Mouse (Mus musculus) brain, adult 2 months (tissue): ENCODE measurements around the gene Kat5.

Source experiments
- DNase-seq: peaks from one replicate; pipeline ENCODE4 v3.0.0; 2011; ENCODE audit warnings: low read depth, low spot score

The Kat5 gene

DNA sequence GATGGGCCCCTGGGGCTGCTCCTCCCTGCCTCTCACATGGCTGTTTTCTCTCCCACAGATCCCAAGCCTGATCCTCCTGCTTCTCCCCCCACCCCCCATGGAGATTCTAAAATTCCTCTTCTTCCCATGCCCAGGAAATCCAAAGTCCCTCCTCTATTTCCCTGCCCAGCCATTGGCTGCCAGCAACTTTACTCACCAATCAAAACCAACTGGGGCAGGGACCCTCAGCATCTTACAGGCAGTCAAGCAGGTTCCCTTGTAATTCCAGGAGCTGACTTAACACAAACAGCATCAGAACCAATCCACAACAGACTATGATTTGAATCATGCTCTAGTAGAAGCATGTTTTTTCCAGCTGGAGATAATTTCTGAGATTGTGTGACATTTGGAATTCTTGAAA is 19.9 kb upstream of the Kat5 start:
- DNase-seq: no peak

DNA sequence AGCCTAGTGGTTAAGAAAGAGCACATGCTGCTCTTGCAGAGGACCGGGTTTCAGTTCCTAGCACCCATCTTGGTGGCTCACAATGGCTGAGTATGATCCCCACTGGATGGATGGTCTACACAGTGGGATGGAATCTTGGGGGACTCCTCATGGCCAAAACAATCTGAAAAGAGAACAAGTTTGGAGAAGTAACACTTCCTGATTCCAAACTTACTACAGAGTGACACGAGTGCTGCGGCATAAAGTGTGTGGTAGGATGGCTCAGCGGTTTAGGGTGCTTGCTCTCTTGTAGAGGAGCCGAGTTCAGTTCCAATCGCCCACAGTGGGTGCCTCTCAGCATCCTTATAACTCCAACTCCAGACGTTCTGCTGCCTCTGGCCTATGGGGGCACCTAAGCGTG is 15.3 kb upstream of the Kat5 start:
- no peak for DNase-seq

DNA sequence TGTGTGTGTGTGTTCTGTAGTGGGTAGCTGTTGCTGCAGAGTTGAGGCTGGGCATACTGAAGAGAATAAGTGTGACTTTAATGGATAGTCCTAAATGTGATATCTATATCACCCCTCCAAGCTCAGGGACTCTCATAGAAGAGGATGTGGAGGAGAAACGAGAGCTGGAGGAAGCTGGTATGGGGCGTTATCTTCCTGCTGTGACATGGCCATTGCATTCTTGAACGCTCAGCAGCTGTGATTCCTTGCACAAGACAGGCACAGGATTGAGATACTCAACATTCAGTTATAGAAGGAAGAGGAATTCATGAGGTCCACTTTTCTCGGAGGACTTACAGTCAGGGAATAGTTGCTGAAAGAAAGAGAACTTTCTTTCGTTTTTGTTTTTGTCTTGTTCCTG is 11.8 kb upstream of the Kat5 start:
- no peak for DNase-seq

DNA sequence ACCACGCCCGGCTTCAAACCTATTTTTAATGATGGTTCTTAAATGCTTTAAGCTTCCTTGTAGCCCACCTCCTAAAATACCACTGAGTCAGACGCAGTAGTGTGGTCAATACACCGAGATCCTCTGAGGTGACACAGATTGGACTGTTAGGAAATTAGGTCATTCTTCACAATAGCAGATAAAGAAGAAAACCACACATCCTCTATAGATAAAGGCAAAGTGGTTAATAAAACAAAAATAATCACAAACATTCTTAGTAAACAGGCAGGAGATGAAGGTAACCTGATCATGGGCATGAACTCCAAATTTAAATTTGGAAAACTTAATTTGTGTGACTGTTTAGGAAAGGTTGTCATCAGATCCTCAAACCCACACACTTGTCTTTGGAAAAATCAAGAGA is 10.0 kb upstream of the Kat5 start:
- DNase-seq: no peak

- no peak for DNase-seq
Measured at GRCm38 (mm10) chr19:5614953-5615352, 4.9 kb upstream of the Kat5 start.

GRCm38 (mm10) chr19:5612762-5613411 is 2.9 kb upstream of the Kat5 start:
- DNase-seq: no peak

DNA sequence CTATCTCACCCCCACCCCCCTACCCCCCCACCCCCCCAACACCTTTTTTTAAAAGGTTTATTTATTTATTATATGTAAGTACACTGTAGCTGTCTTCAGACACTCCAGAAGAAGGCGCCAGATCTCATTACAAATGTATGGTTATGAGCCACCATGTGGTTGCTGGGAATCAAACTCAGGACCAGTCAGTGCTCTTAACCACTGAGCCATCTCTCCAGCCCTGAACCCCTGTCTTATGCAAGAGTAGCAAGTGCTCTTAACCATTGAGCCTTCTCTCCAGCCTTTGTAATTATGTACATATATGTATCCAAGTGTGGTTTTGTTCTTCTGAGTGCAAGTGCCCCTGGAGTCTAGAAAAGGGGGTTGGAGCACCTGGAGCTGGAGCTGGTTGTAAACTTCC is 1.9 kb upstream of the Kat5 start:
- DNase-seq: no peak

GRCm38 (mm10) chr19:5609171-5609546 is 878 bp downstream of the Kat5 start:
- DNase-seq: no peak

DNA sequence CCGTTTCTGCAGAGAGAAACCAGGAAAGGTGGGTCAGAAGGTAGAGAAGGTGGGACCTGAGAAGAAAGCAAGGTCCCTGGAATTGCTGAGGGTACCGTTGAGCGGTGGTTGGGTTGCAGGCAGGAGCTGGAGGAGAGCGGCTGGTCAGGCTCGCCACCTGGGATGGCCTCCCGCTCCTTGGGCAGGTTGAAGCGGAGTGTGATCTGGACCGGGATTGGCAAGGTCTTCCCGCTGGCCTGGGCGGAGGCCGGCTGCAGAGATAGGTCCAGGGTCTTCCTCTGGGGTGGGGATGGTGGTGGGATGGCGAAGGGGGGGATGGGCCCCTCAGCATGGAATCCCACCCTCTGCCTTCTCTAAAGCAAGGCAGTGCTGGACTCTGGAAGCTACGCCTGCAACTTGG is 1.3 kb downstream of the Kat5 start:
- DNase-seq: no peak

GRCm38 (mm10) chr19:5607705-5608410 is 2.2 kb downstream of the Kat5 start:
- no peak for DNase-seq

DNA sequence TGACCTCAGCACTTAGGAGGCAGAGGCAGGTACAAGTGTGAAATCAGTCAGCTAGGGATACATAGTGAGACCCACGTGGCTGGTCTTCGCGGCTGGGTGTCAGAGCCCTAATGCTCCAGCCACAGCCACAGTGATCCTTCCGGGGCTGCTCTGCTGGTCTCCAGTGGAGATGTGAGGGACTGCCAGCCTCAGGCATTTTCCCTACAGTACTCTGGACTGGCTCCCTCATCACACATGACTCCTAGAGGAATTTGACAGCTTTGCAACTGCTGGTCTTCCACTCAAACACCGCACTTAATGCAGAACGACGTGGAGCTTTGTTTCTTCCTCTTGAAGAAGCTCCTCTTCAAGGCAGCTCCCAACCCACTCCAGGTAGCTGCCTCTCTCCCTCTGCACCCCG is 3.8 kb downstream of the Kat5 start:
- DNase-seq: no peak

DNA sequence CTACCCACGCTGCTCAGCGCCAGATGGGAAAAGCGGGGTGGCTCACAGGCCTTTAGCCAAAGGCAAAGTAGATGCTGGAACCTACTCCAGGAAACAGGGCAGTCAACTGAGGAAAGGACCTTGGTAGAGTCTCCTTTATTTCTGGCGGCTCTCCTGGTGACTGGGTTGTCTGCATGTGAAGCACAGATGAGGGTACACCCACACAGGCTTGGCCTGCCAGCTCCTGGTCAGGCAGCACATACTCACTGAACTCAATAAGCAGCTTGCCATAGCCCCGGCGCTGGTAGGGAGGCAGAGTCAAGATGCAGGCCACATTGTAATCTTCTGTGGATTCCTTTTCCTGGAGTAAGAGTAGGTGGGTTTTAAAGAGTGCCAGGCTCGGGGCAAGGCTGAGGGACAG is 4.9 kb downstream of the Kat5 start:
- peak; percentile 59 for DNase-seq

DNA sequence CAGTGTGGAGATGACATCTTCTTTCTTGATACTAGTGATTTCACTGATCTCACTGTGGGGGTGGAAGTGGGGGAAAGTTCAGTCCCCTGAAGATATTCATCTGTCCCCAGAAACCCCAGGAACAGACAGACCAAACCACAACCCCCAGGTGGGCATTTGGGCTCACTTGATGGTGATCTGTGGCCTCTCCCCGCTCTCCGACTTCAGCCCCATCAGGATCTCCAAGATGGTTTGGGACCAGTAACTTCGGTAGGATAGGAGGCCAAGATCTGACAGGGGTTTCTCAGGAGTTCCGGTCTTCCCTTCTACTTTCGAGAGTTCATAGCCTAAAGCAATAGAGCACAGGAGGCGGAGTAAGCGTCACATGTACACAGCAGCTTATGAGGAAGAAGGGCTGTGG is 6.4 kb downstream of the Kat5 start:
- DNase-seq: no peak

DNA sequence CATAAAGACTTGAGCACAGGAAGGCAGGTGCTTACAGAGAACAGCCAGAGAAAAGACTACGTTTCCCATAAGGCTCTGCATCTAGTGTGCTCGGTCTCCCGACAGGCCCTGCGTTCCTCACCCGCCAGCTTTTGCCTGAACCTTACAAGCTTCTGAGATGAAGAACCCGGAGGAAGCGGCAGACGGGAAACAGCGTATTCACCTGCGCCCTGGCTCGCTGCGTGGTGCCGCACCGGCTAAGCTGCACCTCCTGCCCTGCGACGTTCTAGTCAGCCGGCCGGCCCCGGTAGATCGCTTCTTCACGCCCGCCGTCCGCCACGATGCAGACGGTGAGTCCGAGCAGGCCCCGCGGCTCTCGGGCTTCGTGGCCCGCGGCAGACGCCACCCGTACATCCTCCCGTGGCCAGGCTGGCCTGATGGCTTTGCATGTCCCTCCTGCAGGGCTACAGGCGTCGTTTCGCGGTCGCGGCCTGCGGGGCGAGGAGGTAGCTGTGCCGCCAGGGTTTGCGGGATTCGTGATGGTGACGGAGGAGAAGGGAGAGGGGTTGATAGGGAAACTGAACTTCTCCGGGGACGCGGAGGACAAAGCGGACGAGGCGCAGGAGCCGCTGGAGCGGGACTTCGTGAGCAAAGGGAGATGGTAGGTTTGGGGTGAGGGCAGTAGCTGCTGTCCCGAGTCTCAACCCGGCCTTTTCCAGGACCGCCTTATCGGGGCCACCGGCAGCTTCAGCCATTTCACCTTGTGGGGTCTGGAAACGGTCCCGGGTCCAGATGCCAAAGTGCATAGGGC is 8.1 kb downstream of the Kat5 start, which contains the start of gene Rnaseh2c:
Gene Rnaseh2c (plus strand): TSS at position 122 of the 790 bp plus-strand sequence.
- peak; percentile 97 for DNase-seq

DNA sequence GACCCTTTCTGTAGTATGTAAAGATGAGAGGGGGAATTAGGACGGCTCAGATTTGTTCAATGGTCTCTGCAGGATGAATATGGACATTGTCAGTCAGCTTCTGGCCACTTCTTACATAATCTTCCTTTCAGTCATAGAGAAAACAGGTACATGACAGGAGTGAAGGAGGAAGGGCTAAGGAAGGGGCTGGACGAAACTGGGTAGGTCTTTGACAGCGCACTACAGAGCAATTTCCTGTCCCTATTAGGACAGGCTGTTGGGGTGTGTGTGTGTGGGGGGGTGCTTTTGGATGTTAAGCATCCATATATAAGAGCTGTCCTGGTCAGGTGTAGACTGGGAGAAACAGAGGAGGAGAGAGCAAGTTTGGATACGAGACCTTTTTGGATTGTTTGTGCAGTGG is 10.8 kb downstream of the Kat5 start:
- no peak for DNase-seq

DNA sequence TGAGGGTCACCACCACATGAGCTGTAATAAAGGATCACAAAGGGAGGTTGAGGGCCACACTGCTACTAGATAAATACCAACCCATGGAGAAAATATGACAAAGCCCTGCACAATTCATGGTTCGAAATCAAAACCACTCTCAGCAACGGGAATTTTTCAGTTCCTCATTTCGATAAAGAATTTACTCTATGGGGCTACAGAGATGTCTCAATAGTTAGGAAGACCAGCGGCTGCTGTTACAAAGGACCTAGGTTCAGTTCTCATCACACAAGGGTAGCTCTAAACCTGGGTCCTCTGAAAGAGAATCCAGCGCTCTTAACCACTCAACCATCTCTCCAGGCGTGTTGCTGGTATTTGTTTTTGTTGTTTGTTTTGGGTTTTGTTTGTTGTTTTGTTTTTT is 18.1 kb downstream of the Kat5 start:
- DNase-seq: no peak

DNA sequence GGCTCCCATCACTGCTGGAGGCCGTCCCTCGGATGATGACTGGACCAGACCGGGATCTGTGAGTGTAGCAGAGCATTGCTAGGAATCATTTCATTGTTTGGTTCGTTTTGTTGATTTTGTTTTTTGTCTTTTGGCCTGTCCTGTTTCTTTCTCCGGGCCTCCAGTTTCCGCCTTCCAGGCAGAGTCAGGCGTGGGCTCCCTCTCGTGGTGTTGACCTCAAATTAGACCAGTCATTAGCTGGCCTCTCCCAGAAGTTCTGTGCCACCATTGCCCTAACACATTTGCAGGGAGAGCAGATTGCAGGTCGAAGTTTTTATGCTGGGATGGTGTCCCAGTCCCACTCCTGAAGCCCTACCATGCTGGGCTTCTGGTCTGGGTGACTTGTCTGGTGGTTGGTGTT is 20.9 kb downstream of the Kat5 start:
- no peak for DNase-seq

- DNase-seq: no peak
Measured at GRCm38 (mm10) chr19:5581995-5582394, 28.0 kb downstream of the Kat5 start.

GRCm38 (mm10) chr19:5580776-5581175 is 29.3 kb downstream of the Kat5 start:
- DNase-seq: no peak

DNA sequence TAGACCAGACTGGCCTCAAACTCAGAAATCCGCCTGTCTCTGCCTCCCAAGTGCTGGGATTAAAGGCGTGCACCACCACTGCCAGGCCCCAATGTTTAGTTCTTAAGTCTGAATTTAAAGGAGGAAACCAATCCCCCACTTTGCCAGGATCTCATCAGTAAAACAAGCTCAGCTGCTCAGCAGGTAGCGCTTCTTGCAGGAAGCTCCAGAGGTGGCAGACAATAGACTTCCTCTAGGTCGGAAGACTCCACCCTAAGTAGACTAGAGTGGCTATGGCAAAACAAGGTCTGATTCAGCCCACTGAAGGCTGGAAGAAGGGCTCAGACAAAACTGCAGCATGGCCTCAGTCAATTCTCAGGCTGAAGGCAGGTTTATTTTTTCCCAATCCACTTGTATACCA is 30.1 kb downstream of the Kat5 start:
- no peak for DNase-seq

GRCm38 (mm10) chr19:5575336-5575735 is 34.7 kb downstream of the Kat5 start:
- DNase-seq: no peak

DNA sequence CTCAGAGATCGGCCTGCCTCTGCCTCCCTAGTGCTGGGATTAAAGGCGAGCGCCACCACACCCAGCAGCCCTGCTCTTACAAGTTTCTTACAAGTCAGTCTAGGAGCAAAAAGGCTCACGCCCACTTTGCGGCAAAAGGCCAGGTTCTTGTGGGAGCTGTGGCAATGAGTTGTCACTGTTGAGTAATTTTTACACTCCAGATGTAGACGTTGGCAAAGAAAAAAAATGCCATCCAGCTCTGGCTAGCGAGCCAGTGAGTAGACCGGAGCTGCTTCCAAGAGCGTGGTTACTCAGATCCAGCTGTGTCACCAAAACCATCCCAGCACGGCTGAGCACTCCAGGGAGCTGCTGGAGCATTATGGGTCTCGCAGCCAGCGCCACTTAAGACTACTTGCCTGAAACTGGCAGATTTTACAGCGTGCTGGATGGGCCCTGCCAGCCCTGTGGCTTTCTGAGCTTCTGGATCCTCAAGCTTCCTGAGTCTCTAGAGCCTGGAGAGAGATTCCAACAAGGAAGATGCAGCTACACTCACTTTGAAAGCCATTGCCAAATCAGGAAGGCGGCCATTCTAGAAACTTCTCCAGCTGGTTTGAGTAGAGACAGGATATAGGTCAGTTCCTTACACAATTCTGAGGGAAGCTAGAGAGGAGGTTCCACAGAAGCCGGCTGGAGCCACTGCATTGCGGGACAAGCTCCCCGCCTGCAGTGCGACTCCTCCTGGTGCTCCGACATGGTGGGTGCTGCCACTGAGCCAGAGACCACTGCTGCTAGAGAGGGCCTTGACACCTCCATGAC is 37.5 kb downstream of the Kat5 start:
- peak; percentile 88 for DNase-seq
